Mouse (Mus musculus): ENCODE measurements around the gene Pax8. TPM values are rescaled to one million over a fixed set of nuclear protein-coding genes. Genes with fewer than 3 reads are reported as not detected.

Gene Pax8
- polyA plus RNA-seq, 1 experiment from 2014 or later: 42.0 TPM

- no peak overlapping the region for H3K27ac ChIP-seq (replicated peaks)
- H3K4me1 ChIP-seq: peaks cover 12% of the 10 kb centered on the region
- no peak overlapping the region for H3K9ac ChIP-seq (replicated peaks)
- ATAC-seq (ENCODE audit: low FRiP score): peak; percentile 36
- H3K4me2 ChIP-seq: no peak overlapping the region
- H3K9me3 ChIP-seq (replicated peaks): no peaks in the 10 kb centered on the region
- WGBS: 29% methylated on average over 4 of the region's 4 CpGs
- H3K27me3 ChIP-seq (replicated peaks): peaks cover 9% of the 10 kb centered on the region; the same call in 1 of the 2 replicates
- no peak overlapping the region for H3K4me3 ChIP-seq (replicated peaks)
- H3K36me3 ChIP-seq: no peaks in the 10 kb centered on the region
These were observed 67.5 kb downstream of the Pax8 start for GRCm38 (mm10) chr2:24407701-24408485.

- peak overlapping the region; percentile 61 for H3K4me2 ChIP-seq
- no peaks in the 10 kb centered on the region for H3K9me3 ChIP-seq (replicated peaks)
- WGBS: 11% methylated on average over 23 of the region's 23 CpGs
- H3K36me3 ChIP-seq: no peaks in the 10 kb centered on the region
- peak overlapping the region; percentile 33 for H3K4me3 ChIP-seq (replicated peaks)
- peak; percentile 82 for ATAC-seq (ENCODE audit: low FRiP score)
- H3K27ac ChIP-seq (replicated peaks): no peak overlapping the region
- H3K9ac ChIP-seq (replicated peaks): peak overlapping the region; percentile 33; the same call in 1 of the 2 replicates
- H3K27me3 ChIP-seq (replicated peaks): peaks cover 9% of the 10 kb centered on the region; the same call in 1 of the 2 replicates
- H3K4me1 ChIP-seq: peaks cover 12% of the 10 kb centered on the region
These were observed 69.9 kb downstream of the Pax8 start for GRCm38 (mm10) chr2:24405345-24406012.

DNA sequence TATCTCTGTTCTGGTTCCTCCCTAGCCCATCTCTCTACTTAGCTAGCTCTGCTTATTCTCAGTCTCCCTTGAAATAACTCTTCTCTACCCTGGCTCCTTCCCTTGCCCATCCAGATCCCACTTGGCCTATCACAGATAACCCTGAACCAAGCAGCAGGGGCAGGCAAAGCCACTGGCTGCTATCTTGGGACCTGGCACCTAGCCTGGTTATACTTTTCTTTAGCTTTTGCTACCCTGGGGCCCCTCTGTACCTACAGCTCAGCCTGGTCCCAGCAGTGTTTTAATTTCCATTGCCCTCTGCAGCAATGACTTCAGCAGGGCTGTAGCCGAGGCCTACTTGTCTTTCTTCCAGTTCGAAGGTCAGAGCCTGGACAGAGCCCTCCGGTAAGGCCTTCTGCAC lies 74.7 kb downstream of the Pax8 start:
- Histone ChIP-seq H3K27me3 (replicated peaks) (peaks cover 6% of the 10 kb centered on the region; the same call in 1 of the 2 replicates), H3K36me3 (no peaks in the 10 kb centered on the region), H3K9ac (replicated peaks) (no peak overlapping the region), H3K4me2 (no peak overlapping the region), H3K9me3 (replicated peaks) (no peaks in the 10 kb centered on the region), H3K4me3 (replicated peaks) (no peak overlapping the region), H3K4me1 (peaks cover 7% of the 10 kb centered on the region), H3K27ac (replicated peaks) (no peak overlapping the region)
- ATAC-seq (ENCODE audit: low FRiP score): no peak
- 83% methylated on average over 3 of the region's 3 CpGs for WGBS

DNA sequence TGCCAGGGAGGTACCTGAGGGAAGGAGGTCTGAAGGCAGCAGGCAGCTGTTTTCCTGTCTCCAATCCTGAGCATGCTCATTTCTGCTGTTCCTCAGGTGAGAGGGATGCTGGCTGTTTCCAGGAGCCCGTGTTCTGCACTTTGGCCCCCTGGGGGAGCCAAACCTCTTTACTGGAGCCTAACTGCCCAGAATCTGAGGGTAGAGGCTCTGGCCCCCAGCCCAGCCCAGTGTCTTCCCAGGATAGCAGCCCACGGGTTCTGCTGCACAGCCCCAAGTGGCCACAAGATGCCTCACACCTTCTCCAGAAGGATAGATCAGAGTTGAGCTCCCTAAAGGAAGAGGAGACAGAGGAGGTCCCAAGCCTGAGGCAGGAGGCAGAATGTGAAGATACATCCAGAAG lies 78.3 kb downstream of the Pax8 start:
- H3K9me3 ChIP-seq (replicated peaks): no peaks in the 10 kb centered on the region

DNA sequence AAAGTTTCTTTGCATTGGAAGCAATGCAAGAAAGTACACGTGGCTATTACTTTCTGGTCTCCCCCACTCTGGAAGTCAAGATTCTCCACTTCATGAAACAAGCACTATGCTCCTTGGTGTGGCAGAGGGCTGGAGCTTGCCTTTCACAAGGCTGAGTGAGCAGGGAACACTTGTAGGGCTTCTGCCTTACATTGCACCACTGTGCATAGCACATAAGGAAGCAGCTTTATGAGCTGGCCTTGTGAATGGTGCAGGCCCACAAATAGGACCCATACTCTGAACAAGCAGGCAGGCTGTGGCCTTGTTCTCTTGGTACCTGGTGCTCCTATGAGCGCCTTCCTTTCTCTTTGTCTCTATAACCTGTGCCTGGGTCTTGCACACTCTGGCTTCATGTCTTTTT lies 82.1 kb downstream of the Pax8 start:
- H3K4me3 ChIP-seq (replicated peaks): no peak overlapping the region
- no peak overlapping the region for H3K4me2 ChIP-seq
- no peaks in the 10 kb centered on the region for H3K9me3 ChIP-seq (replicated peaks)
- no peak overlapping the region for H3K9ac ChIP-seq (replicated peaks)
- no peaks in the 10 kb centered on the region for H3K4me1 ChIP-seq
- H3K27ac ChIP-seq (replicated peaks): no peak overlapping the region
- WGBS: 74% methylated on average over 2 of the region's 2 CpGs
- H3K27me3 ChIP-seq (replicated peaks): no peaks in the 10 kb centered on the region
- ATAC-seq (ENCODE audit: low FRiP score): no peak
- no peaks in the 10 kb centered on the region for H3K36me3 ChIP-seq

More for the DNA sequence above, 78.3 kb downstream of the Pax8 start:
- H3K27me3 ChIP-seq (replicated peaks): no peaks in the 10 kb centered on the region
- H3K27ac ChIP-seq (replicated peaks): no peak overlapping the region
- H3K36me3 ChIP-seq: no peaks in the 10 kb centered on the region
- no peaks in the 10 kb centered on the region for H3K4me1 ChIP-seq
- H3K4me3 ChIP-seq (replicated peaks): no peak overlapping the region
- no peak for ATAC-seq (ENCODE audit: low FRiP score)
- H3K9ac ChIP-seq (replicated peaks): no peak overlapping the region
- 18% methylated on average over 2 of the region's 2 CpGs for WGBS
- no peak overlapping the region for H3K4me2 ChIP-seq

DNA sequence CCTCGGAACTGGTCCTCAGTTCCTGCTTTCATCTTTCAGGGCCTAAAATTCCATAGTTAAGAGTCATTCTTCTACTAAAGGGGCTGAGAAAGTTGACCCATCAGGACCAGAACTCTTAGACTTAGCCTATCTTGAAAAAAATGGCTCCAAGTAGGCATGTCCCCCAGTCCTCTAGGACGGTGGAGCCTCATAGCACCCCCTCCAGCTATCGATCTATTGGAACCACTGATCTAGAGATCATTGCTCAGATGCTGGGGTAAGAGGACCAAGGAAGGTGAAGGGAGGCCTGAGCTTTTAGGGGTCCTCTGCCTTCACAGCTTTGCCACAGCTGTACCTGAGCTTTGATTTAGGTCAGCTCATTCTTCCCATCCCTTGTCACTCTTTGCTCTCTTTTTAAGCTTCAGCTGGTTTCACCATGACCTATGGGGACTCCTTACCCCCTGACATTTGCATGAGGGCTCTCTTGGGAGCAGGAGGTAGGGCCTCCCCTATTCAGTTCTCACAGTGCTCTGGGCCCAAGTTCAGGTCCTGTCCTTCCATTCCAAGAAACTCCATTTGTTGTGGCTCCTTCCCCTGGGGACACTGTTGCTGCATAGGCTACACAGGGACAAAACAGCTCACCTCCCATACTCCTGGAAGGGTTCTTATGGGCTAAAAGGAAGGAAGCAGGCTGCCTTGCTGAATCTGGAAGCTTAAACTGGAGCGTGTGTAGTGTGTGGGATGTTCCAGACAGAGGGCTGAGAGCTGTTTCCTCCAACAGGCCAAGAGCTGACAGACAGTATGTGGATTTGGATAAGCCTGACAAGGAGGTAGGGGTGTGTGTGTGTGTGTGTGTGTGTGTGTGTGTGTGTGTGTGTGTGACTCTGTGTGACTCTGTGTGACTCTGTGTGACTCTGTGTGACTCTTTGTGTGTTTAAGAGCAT lies 87.8 kb downstream of the Pax8 start:
- no peak for ATAC-seq (ENCODE audit: low FRiP score)
- H3K9ac ChIP-seq (replicated peaks): no peak overlapping the region
- no peaks in the 10 kb centered on the region for H3K9me3 ChIP-seq (replicated peaks)
- H3K27ac ChIP-seq (replicated peaks): no peak overlapping the region
- H3K36me3 ChIP-seq: no peaks in the 10 kb centered on the region
- H3K4me1 ChIP-seq: no peaks in the 10 kb centered on the region
- no peak overlapping the region for H3K4me3 ChIP-seq (replicated peaks)
- H3K4me2 ChIP-seq: no peak overlapping the region
- no peaks in the 10 kb centered on the region for H3K27me3 ChIP-seq (replicated peaks)
- WGBS: 90% methylated on average over 4 of the region's 4 CpGs

DNA sequence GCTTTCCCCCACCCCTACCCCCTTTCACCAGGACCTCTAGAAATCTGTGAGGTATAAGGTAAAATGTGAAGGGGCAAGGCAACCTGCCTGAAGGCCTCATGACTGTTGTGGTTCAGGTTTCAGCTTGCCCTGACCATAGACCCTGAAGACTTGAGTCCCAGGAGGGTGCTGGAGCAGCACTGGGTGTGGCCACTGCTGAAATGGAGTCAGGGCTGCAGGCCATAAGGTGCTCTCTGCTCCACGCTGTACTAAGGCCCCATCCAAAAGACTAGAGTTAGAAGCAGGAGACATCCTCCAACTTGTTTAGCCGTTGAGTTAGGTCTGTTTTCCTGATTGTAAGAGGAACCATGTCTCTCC lies 88.5 kb downstream of the Pax8 start:
- no peak for ATAC-seq (ENCODE audit: low FRiP score)
- H3K9ac ChIP-seq (replicated peaks): no peak overlapping the region

GRCm38 (mm10) chr2:24386158-24386963 lies 89.0 kb downstream of the Pax8 start:
- Histone ChIP-seq H3K9ac (replicated peaks) (no peak overlapping the region), H3K27me3 (replicated peaks) (no peaks in the 10 kb centered on the region), H3K27ac (replicated peaks) (no peak overlapping the region), H3K4me3 (replicated peaks) (no peak overlapping the region), H3K36me3 (no peaks in the 10 kb centered on the region), H3K4me2 (no peak overlapping the region), H3K9me3 (replicated peaks) (no peaks in the 10 kb centered on the region), H3K4me1 (no peaks in the 10 kb centered on the region)
- WGBS: 87% methylated on average over 21 of the region's 21 CpGs
- no peak for ATAC-seq (ENCODE audit: low FRiP score)

More for the DNA sequence above, 88.5 kb downstream of the Pax8 start:
- no peaks in the 10 kb centered on the region for H3K9me3 ChIP-seq (replicated peaks)
- 87% methylated on average over 2 of the region's 2 CpGs for WGBS
- no peaks in the 10 kb centered on the region for H3K36me3 ChIP-seq
- H3K4me3 ChIP-seq (replicated peaks): no peak overlapping the region
- no peak overlapping the region for H3K27ac ChIP-seq (replicated peaks)
- H3K4me2 ChIP-seq: no peak overlapping the region
- H3K27me3 ChIP-seq (replicated peaks): no peaks in the 10 kb centered on the region
- H3K4me1 ChIP-seq: no peaks in the 10 kb centered on the region

DNA sequence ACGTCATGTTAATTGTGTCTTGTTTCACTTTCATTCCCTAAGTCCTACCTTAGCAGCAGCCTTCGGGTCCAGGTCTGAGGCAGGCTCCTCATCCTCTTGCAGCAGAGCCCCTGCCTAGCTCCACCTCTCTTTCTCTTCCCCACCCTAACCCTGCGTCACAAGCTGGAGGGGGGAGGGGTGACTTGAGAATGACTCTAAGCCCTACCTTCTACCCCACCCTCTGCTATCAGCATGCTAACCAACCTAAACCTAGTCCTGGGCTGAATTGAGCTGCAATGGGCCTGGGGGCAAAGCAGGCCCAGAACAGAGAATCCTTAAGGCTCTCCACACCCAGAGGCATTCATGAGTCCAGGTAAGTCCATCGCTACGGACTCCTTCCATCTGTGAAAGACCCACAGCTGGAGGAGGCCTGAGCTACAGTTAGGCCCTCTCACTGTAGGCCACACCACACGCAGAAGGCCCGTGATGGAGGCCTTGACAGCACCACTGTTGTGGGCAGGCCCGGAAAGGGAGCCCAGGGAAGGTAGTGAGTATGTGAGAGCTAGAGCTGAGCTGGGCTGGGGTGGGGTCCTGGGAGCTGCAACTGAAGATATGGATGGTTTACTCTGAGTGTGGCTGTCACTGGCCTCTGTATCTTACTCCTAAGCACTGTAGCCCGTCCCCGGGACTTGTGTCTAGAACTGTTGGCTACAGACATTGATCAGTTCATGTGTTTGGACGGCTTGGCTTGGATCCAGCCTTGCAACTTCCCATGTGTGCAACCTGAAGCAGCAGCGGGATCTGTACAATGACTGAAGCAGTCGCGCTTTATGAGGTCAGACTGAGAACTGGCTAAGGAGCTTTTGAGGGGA lies 90.1 kb downstream of the Pax8 start:
- H3K9ac ChIP-seq (replicated peaks): no peak overlapping the region
- no peak overlapping the region for H3K4me2 ChIP-seq
- no peaks in the 10 kb centered on the region for H3K27me3 ChIP-seq (replicated peaks)
- H3K4me1 ChIP-seq: no peaks in the 10 kb centered on the region
- H3K9me3 ChIP-seq (replicated peaks): no peaks in the 10 kb centered on the region
- H3K4me3 ChIP-seq (replicated peaks): no peak overlapping the region
- no peaks in the 10 kb centered on the region for H3K36me3 ChIP-seq
- 81% methylated on average over 14 of the region's 14 CpGs for WGBS
- H3K27ac ChIP-seq (replicated peaks): no peak overlapping the region
- no peak for ATAC-seq (ENCODE audit: low FRiP score)

DNA sequence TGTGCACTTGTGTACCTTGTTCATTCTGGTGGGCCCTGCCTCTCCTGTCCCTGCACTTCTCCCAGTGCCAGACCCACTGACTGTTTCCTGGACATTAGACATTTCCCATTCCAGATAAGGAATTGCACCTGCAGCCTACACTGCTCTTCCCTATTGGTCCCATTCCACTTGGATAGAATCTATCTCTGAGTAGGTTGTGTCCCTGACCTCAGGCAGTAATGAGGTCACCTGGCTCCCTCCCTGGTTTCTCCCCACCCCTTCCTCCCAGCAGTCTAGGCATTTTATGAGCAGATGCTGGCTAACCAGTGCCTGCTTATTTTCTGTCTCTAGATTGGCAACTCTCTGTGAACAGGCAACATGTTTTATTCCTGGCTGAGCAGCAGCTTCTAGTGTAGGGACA lies 91.0 kb downstream of the Pax8 start:
- Histone ChIP-seq H3K27ac (replicated peaks) (no peak overlapping the region), H3K4me1 (no peaks in the 10 kb centered on the region), H3K9ac (replicated peaks) (no peak overlapping the region), H3K27me3 (replicated peaks) (no peaks in the 10 kb centered on the region), H3K36me3 (no peaks in the 10 kb centered on the region), H3K4me2 (no peak overlapping the region), H3K4me3 (replicated peaks) (no peak overlapping the region), H3K9me3 (replicated peaks) (no peaks in the 10 kb centered on the region)
- ATAC-seq (ENCODE audit: low FRiP score): no peak

Data from neural tube, embryonic 15.5 days (tissue).